Mouse (Mus musculus): Measurements from ENCODE around the gene Trip10.

- TF ChIP-seq CTCF (IDR thresholded peaks at IDR 0.05; ENCODE audit: insufficient read depth, low read depth, low read length) (no peak), POLR2A (IDR thresholded peaks at IDR 0.05; ENCODE audit: insufficient read depth, low read depth, low read length) (no peak)
Measured at GRCm38 (mm10) chr17:57248771-57249170, 484 bp upstream of the Trip10 start.
